Mouse (Mus musculus) cerebellum, adult 11-12 months (tissue): ENCODE measurements around the gene Nop58.
"Not testable (repeated sequence)": the region's sequence is repeated elsewhere in the genome, so short reads cannot be mapped to it uniquely, and the experiment has no call there.

Source experiments
- DNase-seq: peaks from one replicate; pipeline ENCODE4 v3.0.0; 2022

Gene Nop58

GRCm38 (mm10) chr1:59725661-59726060, 40.9 kb downstream of the Nop58 start:
- DNase-seq: no peak

- no peak for DNase-seq
Observed at GRCm38 (mm10) chr1:59730106-59730505, 45.3 kb downstream of the Nop58 start.

GRCm38 (mm10) chr1:59730737-59731136, 46.0 kb downstream of the Nop58 start:
- DNase-seq: no peak

- DNase-seq: no peak
Observed at GRCm38 (mm10) chr1:59734076-59734475, 49.3 kb downstream of the Nop58 start.

GRCm38 (mm10) chr1:59738768-59739414, 54.1 kb downstream of the Nop58 start:
- no peak for DNase-seq

- no peak for DNase-seq
Observed at GRCm38 (mm10) chr1:59739577-59740354, 55.0 kb downstream of the Nop58 start.

- no peak for DNase-seq
Observed at GRCm38 (mm10) chr1:59749047-59749446, 64.3 kb downstream of the Nop58 start.

GRCm38 (mm10) chr1:59749724-59750123, 65.0 kb downstream of the Nop58 start:
- not testable (repeated sequence) for DNase-seq

- no peak for DNase-seq
Observed at GRCm38 (mm10) chr1:59755298-59755697, 70.5 kb downstream of the Nop58 start.

GRCm38 (mm10) chr1:59758325-59758724, 73.6 kb downstream of the Nop58 start:
- no peak for DNase-seq

GRCm38 (mm10) chr1:59762208-59762607, 77.4 kb downstream of the Nop58 start:
- peak; percentile 36 for DNase-seq

GRCm38 (mm10) chr1:59762651-59763163, 77.9 kb downstream of the Nop58 start:
- no peak for DNase-seq

GRCm38 (mm10) chr1:59763164-59763768, 78.5 kb downstream of the Nop58 start, which contains the start of gene Bmpr2:
Bmpr2 (plus strand) TSS chr1:59763400.
- peak; percentile 87 for DNase-seq

GRCm38 (mm10) chr1:59763781-59764251, 79.0 kb downstream of the Nop58 start:
- peak; percentile 54 for DNase-seq

- DNase-seq: peak; percentile 55
Observed at GRCm38 (mm10) chr1:59764407-59764971, 79.7 kb downstream of the Nop58 start.

GRCm38 (mm10) chr1:59765279-59765678, 80.5 kb downstream of the Nop58 start:
- DNase-seq: no peak

GRCm38 (mm10) chr1:59766626-59767025, 81.9 kb downstream of the Nop58 start:
- no peak for DNase-seq
